Mouse (Mus musculus) liver, embryonic 14.5 days (tissue): ENCODE data around the gene Baiap2. TPM values are rescaled to one million over a fixed set of nuclear protein-coding genes. Genes with fewer than 3 reads are reported as not detected.

ENCODE experiments used
- ATAC-seq: fragments of 200-750 bp; cut with Nextera tagmentation; 2 replicates; pipeline ENCODE4 v1.8.0; 2017; ENCODE audit warnings: moderate number of reproducible peaks, mild to moderate bottlenecking, moderate library complexity; ENCODE audit not compliant: insufficient read depth
- DNase-seq, 3 experiments: peaks; one replicate each; pipeline ENCODE4 v3.0.0-alpha.2; 2012 to 2013; ENCODE audit warnings: low read depth in 3 of 3, low spot score in 3 of 3
- H3K27ac ChIP-seq: fragments of 300-500 bp; sonication (generic); 2 replicates; pipeline ENCODE4 v1.5.1; 2014; ENCODE audit warnings: moderate library complexity, mild to moderate bottlenecking, control low read depth, inconsistent platforms
- H3K27me3 ChIP-seq: fragments of 300-500 bp; sonication (generic); 2 replicates; pipeline ENCODE4 v1.6.1; 2014; ENCODE audit warnings: mild to moderate bottlenecking, low read length, moderate library complexity; ENCODE audit not compliant: control insufficient read depth, insufficient read depth
- H3K36me3 ChIP-seq: fragments of 300-500 bp; sonication (generic); replicated peaks from 2 replicates; pipeline ENCODE4 v1.6.1; 2014; ENCODE audit warnings: low read depth; ENCODE audit not compliant: control insufficient read depth, insufficient read depth
- H3K4me1 ChIP-seq, 2 experiments: fragments of 200-500 bp in 1 of 2; fragments of 300-500 bp in 1 of 2; sonication (generic) in 1 of 2; replicated peaks; 2 replicates each; pipeline ENCODE4 v1.6.1; 2012 to 2014; ENCODE audit warnings: antibody characterized with exemption in 1 of 2, inconsistent platforms in 1 of 2, low read length in 1 of 2; ENCODE audit not compliant: control insufficient read depth in 2 of 2, insufficient read depth in 2 of 2
- H3K4me2 ChIP-seq: fragments of 300-500 bp; sonication (generic); 2 replicates; pipeline ENCODE4 v1.6.1; 2014; ENCODE audit warnings: low read depth, mild to moderate bottlenecking, control low read depth, moderate library complexity
- H3K4me3 ChIP-seq, 2 experiments: fragments of 200-500 bp in 1 of 2; fragments of 300-500 bp in 1 of 2; sonication (generic) in 1 of 2; 2 replicates each; pipeline ENCODE4 v1.5.1; 2012 to 2014; ENCODE audit warnings: low read depth in 2 of 2, low read length in 2 of 2, mild to moderate bottlenecking in 2 of 2, control low read depth in 1 of 2, inconsistent platforms in 1 of 2, moderate library complexity in 1 of 2; ENCODE audit not compliant: insufficient read depth in 1 of 2
- H3K9ac ChIP-seq: fragments of 300-500 bp; sonication (generic); replicated peaks from 2 replicates; pipeline ENCODE4 v1.6.1; 2014; ENCODE audit warnings: mild to moderate bottlenecking, control low read depth, moderate library complexity
- H3K9me3 ChIP-seq: fragments of 300-500 bp; sonication (generic); 2 replicates; pipeline ENCODE4 v1.6.1; 2016; ENCODE audit warnings: low read length, mixed read lengths; ENCODE audit not compliant: control insufficient read depth
- CTCF ChIP-seq: IDR thresholded peaks from 2 replicates; pipeline ENCODE4 v1.5.1; 2016; ENCODE audit warnings: antibody characterized with exemption, low read depth, control low read depth
- EP300 ChIP-seq: IDR thresholded peaks from 2 replicates; pipeline ENCODE4 v1.6.1; 2016; ENCODE audit warnings: antibody characterized with exemption, low read depth
- WGBS: fragments of 180-500 bp; shearing (Covaris S2); extraction: QIAGEN DNeasy Blood & Tissue Kit; methylation state at CpG from one replicate; pipeline ENCODE4 v1.1.7; 2014; ENCODE audit not compliant: insufficient replicate concordance; 5-methylcytosine and 5-hydroxymethylcytosine counted together
- polyA plus RNA-seq, 2 experiments: library from polyadenylated mRNA; depleted of rRNA in 1 of 2; stranded (reverse) in 1 of 2; unstranded in 1 of 2; fragments of >200 nt; fragmentation: Nextera tagmentation in 1 of 2; extraction: Ambion mirVana in 1 of 2; gene quantifications; 2 replicates each; pipeline versions ENCODE4 v1.2.1 to v1.2.3; 2012 to 2014

The Baiap2 gene
- polyA plus RNA-seq, 2 experiments = 4.2 to 5.6 TPM

DNA sequence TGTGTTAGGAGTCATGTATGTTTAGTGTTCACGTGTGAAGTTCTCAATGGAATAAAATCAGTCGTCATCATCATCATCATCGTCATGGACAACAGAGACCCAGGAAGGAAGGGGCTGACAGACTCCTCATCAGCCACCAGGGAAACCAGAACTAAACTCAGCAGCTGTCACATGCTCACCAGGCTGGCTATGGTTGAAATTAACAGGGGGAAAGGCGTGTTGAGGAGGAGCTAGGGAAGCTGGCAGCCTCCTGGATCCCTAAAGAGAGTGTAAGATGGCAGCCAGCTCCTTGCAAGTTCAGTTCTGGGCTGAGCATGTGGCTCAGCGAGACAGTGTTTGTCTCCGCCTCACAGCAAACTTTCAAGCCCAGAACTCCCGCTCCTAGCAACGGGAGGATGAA lies 7.8 kb upstream of the Baiap2 start:
- Histone ChIP-seq H3K4me2 (no peak overlapping the region), H3K4me1 (peaks cover 0 to 8% of the 10 kb centered on the region in 2 experiments; a peak in 3 of 4 replicates), H3K9ac (no peak overlapping the region), H3K4me3 (no peak overlapping the region), H3K9me3 (no peaks in the 10 kb centered on the region), H3K36me3 (no peaks in the 10 kb centered on the region), H3K27me3 (no peaks in the 10 kb centered on the region), H3K27ac (no peak overlapping the region)
- ATAC-seq (no peak), DNase-seq (no peak)
- 58% methylated on average over 8 of the region's 8 CpGs for WGBS
- TF ChIP-seq CTCF (no peak), EP300 (no peak)

DNA sequence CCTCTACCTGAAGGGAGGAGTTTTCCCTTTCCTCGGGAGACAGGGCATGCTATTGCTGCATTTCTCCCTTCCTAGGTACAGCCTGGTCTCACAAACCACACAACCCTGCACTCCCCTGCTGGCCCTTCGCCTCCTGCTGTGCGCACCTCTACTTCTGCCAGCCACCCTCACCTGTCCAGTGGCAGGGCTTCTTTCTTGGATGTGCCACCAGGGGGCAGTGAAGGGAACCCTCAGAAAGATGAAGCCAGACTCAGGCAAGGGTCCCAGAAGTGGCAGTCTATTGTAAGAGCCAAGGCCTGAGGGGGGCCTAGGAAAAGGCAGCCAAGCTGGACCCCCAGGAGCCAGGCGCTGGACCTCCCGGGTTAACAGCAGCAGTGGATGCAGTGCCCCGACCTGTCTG lies 7.1 kb upstream of the Baiap2 start:
- TF ChIP-seq CTCF = peak; percentile 85
- no peak for TF ChIP-seq EP300
- Histone ChIP-seq H3K27ac (no peak overlapping the region), H3K27me3 (no peaks in the 10 kb centered on the region), H3K9ac (no peak overlapping the region), H3K36me3 (no peaks in the 10 kb centered on the region), H3K4me1 (peaks cover 0 to 8% of the 10 kb centered on the region in 2 experiments; a peak in 3 of 4 replicates), H3K4me3 (no peak overlapping the region), H3K9me3 (no peaks in the 10 kb centered on the region), H3K4me2 (no peak overlapping the region)
- ATAC-seq (no peak), DNase-seq (no peak)
- WGBS = 40% methylated on average over 6 of the region's 6 CpGs

DNA sequence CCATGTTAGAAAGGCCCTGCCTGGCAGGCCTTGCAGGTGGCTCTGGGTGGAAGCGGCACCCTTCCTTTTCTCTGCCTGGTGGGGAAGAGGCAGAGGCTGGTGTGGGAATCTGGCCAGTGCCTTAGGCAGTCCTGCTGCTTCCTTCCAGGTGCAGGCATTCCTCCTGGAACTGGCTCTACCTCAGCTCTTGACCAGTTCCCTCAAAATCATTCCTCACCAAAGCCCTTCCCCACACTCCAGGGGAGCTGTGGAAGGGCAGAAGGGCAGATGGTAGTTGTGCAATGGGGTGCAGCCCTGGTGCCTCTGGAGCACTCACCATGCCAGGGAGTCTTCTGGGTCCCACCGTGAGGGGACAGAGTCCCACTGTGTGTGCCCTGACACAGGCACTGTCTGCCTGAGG lies 6.1 kb upstream of the Baiap2 start:
- ATAC-seq = no peak
- DNase-seq = no peak
- Histone ChIP-seq H3K4me1 (peaks cover 0 to 12% of the 10 kb centered on the region in 2 experiments; a peak in 3 of 4 replicates), H3K9ac (no peak overlapping the region), H3K9me3 (no peaks in the 10 kb centered on the region), H3K27me3 (peaks cover 3% of the 10 kb centered on the region), H3K36me3 (no peaks in the 10 kb centered on the region), H3K4me3 (no peak overlapping the region), H3K27ac (no peak overlapping the region), H3K4me2 (no peak overlapping the region)
- TF ChIP-seq CTCF (no peak), EP300 (no peak)
- WGBS = 55% methylated on average over 2 of the region's 2 CpGs

DNA sequence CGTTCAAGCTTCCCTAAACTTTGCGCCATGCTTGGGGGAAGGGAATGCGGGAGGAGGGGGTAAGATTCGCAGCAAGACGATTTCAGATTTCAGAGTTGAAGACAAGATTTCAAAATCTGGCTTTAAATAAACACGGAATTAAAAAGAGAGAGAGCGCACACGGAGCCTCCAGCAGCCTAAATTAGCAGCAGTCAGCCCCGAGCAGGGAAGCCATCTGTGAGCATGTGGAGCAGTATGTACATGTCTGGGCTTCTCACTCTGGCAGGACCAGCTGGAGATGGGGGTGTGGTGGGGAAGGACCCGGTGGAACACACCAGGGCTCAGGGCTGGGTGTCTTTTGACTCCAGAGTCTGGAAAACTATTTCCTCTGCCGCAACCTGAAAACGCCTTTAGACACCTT lies 5.3 kb upstream of the Baiap2 start:
- 52% methylated on average over 12 of the region's 12 CpGs for WGBS
- Histone ChIP-seq H3K4me3 (no peak overlapping the region), H3K27ac (no peak overlapping the region), H3K9me3 (no peaks in the 10 kb centered on the region), H3K4me2 (no peak overlapping the region), H3K9ac (no peak overlapping the region), H3K27me3 (peaks cover 9% of the 10 kb centered on the region), H3K4me1 (peaks cover 0 to 14% of the 10 kb centered on the region in 2 experiments; a peak in 3 of 4 replicates), H3K36me3 (no peaks in the 10 kb centered on the region)
- DNase-seq = no peak
- TF ChIP-seq CTCF (no peak), EP300 (no peak)
- no peak for ATAC-seq

DNA sequence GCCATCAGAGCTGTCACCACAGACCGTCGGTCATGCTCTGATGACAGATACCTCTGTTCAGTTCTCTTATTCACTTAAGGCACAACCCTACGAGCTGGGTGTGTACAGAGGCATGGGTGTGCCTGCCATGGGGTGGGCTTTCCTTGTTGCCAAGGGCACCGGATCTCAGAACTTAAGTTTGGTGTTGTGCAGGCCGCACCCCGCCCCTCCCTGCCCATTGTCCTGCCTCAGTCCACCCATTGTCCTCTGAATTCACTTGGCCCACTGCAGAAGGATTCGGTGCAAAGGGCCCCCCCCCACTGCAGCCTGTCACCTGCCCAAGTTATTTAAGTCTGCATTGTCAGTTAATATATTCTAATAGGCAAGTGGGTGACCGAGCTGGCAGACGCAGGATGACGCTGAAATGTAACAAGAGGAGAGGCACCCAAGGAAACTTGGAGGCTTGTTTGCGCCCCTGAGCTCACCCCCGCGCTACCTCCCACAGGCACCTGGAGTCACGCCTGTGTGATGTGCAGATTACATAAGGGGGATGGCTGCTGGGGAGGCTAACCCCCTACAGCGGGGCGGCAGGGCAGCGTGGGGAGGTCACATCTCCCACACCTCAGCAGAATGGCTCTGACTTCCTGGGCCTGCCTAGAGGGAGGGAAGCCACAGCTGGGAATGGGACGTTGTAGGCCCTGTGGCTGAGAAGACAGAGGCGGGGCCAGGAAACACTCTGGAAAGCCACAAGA lies 4.6 kb upstream of the Baiap2 start:
- DNase-seq = no peak
- Histone ChIP-seq H3K4me2 (0 out of 2 replicates have a peak overlapping the region, but pooled peaks have one; percentile 23), H3K9me3 (no peaks in the 10 kb centered on the region), H3K9ac (no peak overlapping the region), H3K27ac (no peak overlapping the region), H3K4me1 (peaks cover 0 to 16% of the 10 kb centered on the region in 2 experiments; a peak in 3 of 4 replicates), H3K36me3 (no peaks in the 10 kb centered on the region), H3K27me3 (peaks cover 12% of the 10 kb centered on the region), H3K4me3 (no peak overlapping the region)
- ATAC-seq = no peak
- WGBS = 42% methylated on average over 19 of the region's 19 CpGs
- TF ChIP-seq EP300 (no peak), CTCF (no peak)
